ENCODE assay signal across 9 mouse cellular contexts in genomic region chr11:52765678-52766254, GRCm38 (mm10). TPM values are rescaled to one million over a fixed set of nuclear protein-coding genes. Genes with fewer than 3 reads are reported as not detected.
DNase-seq lines count a peak whose midpoint lies in the region; ATAC-seq and TF ChIP-seq lines count a peak whose summit lies in the region.
"Had no signal": no experiment of that assay in that cellular context is flagged by ENCODE, and none has a peak within 500 bp of the region (broad histone marks: within the 10 kb centered on the region; RNA-seq: fewer than 3 reads in every experiment).

No protein-coding gene starts in this region.

- H3K27ac ChIP-seq in ES-Bruce4 (ENCODE audit: insufficient read depth, low read length): no peak overlapping the region
- no peak overlapping the region for H3K27ac ChIP-seq in forebrain, embryonic 16.5 days (ENCODE audit: low read length)
- H3K27ac ChIP-seq in hindbrain, embryonic 16.5 days (ENCODE audit: low read depth, low read length): no peak overlapping the region
- H3K27ac ChIP-seq in midbrain, embryonic 13.5 days: no peak overlapping the region

- H3K9ac ChIP-seq in ES-Bruce4 (ENCODE audit: low read depth, poor library complexity, severe bottlenecking): no peak overlapping the region
- H3K9ac ChIP-seq in forebrain, embryonic 16.5 days (replicated peaks; ENCODE audit: low read depth, low read length): no peak overlapping the region
- peak overlapping the region; percentile 30; the same call in 1 of the 2 replicates for H3K9ac ChIP-seq in hindbrain, embryonic 16.5 days (ENCODE audit: low read depth, low read length)
- H3K9ac ChIP-seq in midbrain, embryonic 13.5 days (replicated peaks): 0 out of 2 replicates have a peak overlapping the region, but pooled peaks have one; percentile 1

- no peak for TF ChIP-seq EP300 in ES-Bruce4 (IDR thresholded peaks at IDR 0.05; ENCODE audit: insufficient read depth, low read depth, low read length)

- no peak overlapping the region for H3K4me3 ChIP-seq in ES-Bruce4 (ENCODE audit: low read depth, low read length)
- H3K4me3 ChIP-seq in forebrain, embryonic 16.5 days (replicated peaks; ENCODE audit: low read length): peak overlapping the region; percentile 67
- peak overlapping the region; percentile 73 for H3K4me3 ChIP-seq in hindbrain, embryonic 16.5 days (ENCODE audit: low read length)
- H3K4me3 ChIP-seq in midbrain, embryonic 13.5 days (replicated peaks): peak overlapping the region; percentile 53
- H3K4me3 ChIP-seq: megakaryocyte, embryonic 14.5 days had no signal

- H3K4me2 ChIP-seq in forebrain, embryonic 16.5 days (ENCODE audit: low read length): peak overlapping the region; percentile 100
- H3K4me2 ChIP-seq in hindbrain, embryonic 16.5 days (ENCODE audit: low read length): peak overlapping the region; percentile 93
- H3K4me2 ChIP-seq in midbrain, embryonic 13.5 days (replicated peaks): peak overlapping the region; percentile 91

- H3K9me3 ChIP-seq in ES-Bruce4 (replicated peaks; ENCODE audit: control insufficient read depth, insufficient read depth, low read length, poor library complexity, severe bottlenecking): no peaks in the 10 kb centered on the region
- H3K9me3 ChIP-seq in forebrain, embryonic 16.5 days (ENCODE audit: control insufficient read depth, low read length): no peaks in the 10 kb centered on the region
- H3K9me3 ChIP-seq in hindbrain, embryonic 16.5 days (ENCODE audit: control insufficient read depth, low read length): no peaks in the 10 kb centered on the region
- no peaks in the 10 kb centered on the region for H3K9me3 ChIP-seq in midbrain, embryonic 13.5 days
- H3K9me3 ChIP-seq: megakaryocyte, embryonic 14.5 days had no signal

- 4% methylated on average over 21 of the region's 21 CpGs for WGBS in forebrain, embryonic 16.5 days
- 4% methylated on average over 21 of the region's 21 CpGs for WGBS in hindbrain, embryonic 16.5 days
- WGBS in midbrain, embryonic 13.5 days: 3% methylated on average over 21 of the region's 21 CpGs

- peak; percentile 62; the same call in 1 of the 2 replicates for ATAC-seq in forebrain, embryonic 16.5 days
- ATAC-seq in hindbrain, embryonic 16.5 days: peak; percentile 63; the same call in 1 of the 2 replicates
- ATAC-seq in midbrain, embryonic 13.5 days: peak; percentile 50

- TF ChIP-seq POLR2A in ES-Bruce4 (IDR thresholded peaks at IDR 0.05; ENCODE audit: insufficient read depth, low read length): no peak

- H3K36me3 ChIP-seq in ES-Bruce4 (ENCODE audit: control insufficient read depth, insufficient read depth, low read length, poor library complexity, severe bottlenecking): no peaks in the 10 kb centered on the region
- H3K36me3 ChIP-seq in forebrain, embryonic 16.5 days (ENCODE audit: control insufficient read depth, insufficient read depth): no peaks in the 10 kb centered on the region
- no peaks in the 10 kb centered on the region for H3K36me3 ChIP-seq in hindbrain, embryonic 16.5 days (ENCODE audit: control insufficient read depth, insufficient read depth, low read length)
- no peaks in the 10 kb centered on the region for H3K36me3 ChIP-seq in midbrain, embryonic 13.5 days

- TF ChIP-seq CTCF in ES-Bruce4 (IDR thresholded peaks at IDR 0.05; ENCODE audit: low read depth, low read length): peak; percentile 23

- peaks cover 18% of the 10 kb centered on the region; the same call in 1 of the 2 replicates for H3K27me3 ChIP-seq in ES-Bruce4 (ENCODE audit: control insufficient read depth, insufficient read depth, low read length, poor library complexity, severe bottlenecking)
- peaks cover 31% of the 10 kb centered on the region for H3K27me3 ChIP-seq in forebrain, embryonic 16.5 days (replicated peaks; ENCODE audit: control insufficient read depth, insufficient read depth, low read length)
- peaks cover 11% of the 10 kb centered on the region for H3K27me3 ChIP-seq in hindbrain, embryonic 16.5 days (replicated peaks; ENCODE audit: control insufficient read depth, insufficient read depth, low read length)
- peaks cover 61% of the 10 kb centered on the region for H3K27me3 ChIP-seq in midbrain, embryonic 13.5 days

- DNase-seq in cerebellum, adult 11-12 months: peak; percentile 33
- DNase-seq in left cerebral cortex, postnatal 14 days (ENCODE audit: low spot score in 2 of 2): peak; percentile 66 to 71
- DNase-seq in testis, postnatal 14 days (ENCODE audit: low spot score): peak; percentile 14
- DNase-seq in gastrocnemius, postnatal 10 days: no peak

- no peaks in the 10 kb centered on the region for H3K4me1 ChIP-seq in ES-Bruce4 (ENCODE audit: control insufficient read depth, insufficient read depth, low read length)
- peaks cover 19% of the 10 kb centered on the region for H3K4me1 ChIP-seq in forebrain, embryonic 16.5 days (replicated peaks; ENCODE audit: control insufficient read depth, insufficient read depth, low read length)
- H3K4me1 ChIP-seq in hindbrain, embryonic 16.5 days (ENCODE audit: control insufficient read depth, insufficient read depth, low read depth, low read length): peaks cover 12% of the 10 kb centered on the region
- peaks cover 17% of the 10 kb centered on the region for H3K4me1 ChIP-seq in midbrain, embryonic 13.5 days (replicated peaks)

- intact Hi-C loops in left cerebral cortex, postnatal 14 days (cut with DNase I): loop anchor here (2.0 to 10.0 kb wide), 4 partner anchors 243 to 489 kb away; no protein-coding TSS in a partner anchor

RNA-seq across cellular contexts. Expression of gene Fstl4, which starts 1.3 kb away (rescaled TPM):
- polyA plus RNA-seq in ES-Bruce4 (2011; ENCODE audit: insufficient read depth, insufficient read length, low read depth, missing spikeins): not detected in 2 replicates
- 5.0 and 6.4 TPM in 2 replicates for polyA plus RNA-seq in forebrain, embryonic 16.5 days (2015; fragmentation: Nextera tagmentation; extraction: Ambion mirVana)
- 14.1 and 14.2 TPM in 2 replicates for polyA plus RNA-seq in hindbrain, embryonic 16.5 days (2015; fragmentation: Nextera tagmentation; extraction: Ambion mirVana)
- 10 to 100 TPM; 25.6 to 30.2 TPM for total RNA-seq in left cerebral cortex, postnatal 14 days (2021)
- 5.1 TPM in 2 replicates for polyA plus RNA-seq in midbrain, embryonic 13.5 days (2015; fragmentation: Nextera tagmentation; extraction: Ambion mirVana)
- total RNA-seq in gastrocnemius, postnatal 10 days (2021): under 1 TPM; 0.05 to 0.20 TPM

Comparison
In these comparisons a context has a peak if more than half of its experiments do, and no peak if none do; other contexts are left out.
1. H3K9ac ChIP-seq: peak in hindbrain, embryonic 16.5 days (single experiment) and midbrain, embryonic 13.5 days (single experiment); none in ES-Bruce4 (single experiment) and forebrain, embryonic 16.5 days (single experiment).
2. Peak in every context shown above with its lines, with median percentiles within 50 percentile points of each other: ATAC-seq and H3K4me2 ChIP-seq.